Mouse (Mus musculus) frontal cortex, postnatal 36 days (tissue): ENCODE results near the gene Wipf1.
"Not testable (repeated sequence)": the region's sequence is repeated elsewhere in the genome, so short reads cannot be mapped to it uniquely, and the experiment has no call there.

Experiments
- DNase-seq, 2 experiments: peaks; one replicate each; pipeline ENCODE4 v3.0.0; 2022; ENCODE audit warnings: low spot score in 2 of 2

Wipf1 gene

DNA sequence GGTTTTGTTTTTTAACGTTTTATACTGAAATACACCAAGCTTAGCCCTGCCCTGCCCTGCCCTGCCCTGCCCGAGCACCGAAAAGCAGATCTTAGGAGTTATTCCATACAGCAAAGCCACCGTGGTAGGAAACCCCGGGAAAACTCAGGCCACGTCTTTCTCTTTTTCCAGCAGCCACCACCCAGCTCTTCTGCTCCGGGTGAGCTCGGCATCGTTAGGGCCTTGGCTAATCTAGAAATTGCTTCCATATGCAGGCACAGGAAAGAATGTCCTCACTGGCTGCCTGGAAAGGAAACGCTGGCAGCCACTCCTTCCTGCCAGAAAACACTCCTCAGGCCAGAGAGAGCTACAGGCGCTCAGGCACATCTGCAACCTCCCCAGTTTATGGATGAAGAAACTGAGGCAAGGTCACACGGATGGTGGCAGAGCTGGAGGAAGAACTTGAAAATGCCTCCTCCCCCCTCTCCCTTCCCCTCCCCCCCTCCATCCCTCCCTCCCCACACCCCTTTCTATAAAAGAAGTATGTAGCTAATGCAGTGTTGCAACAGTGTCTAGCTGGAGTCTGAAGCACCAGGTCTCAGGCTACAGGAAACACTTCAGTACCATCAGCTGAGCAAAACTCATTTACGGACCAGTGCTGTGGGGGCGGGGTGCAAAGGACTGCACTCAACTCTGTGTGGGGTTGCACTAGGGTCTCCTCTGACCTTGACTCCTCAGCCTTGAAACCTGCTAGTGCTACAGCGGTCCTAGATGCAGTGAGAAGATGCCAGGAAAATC, 20.1 kb downstream of the Wipf1 start:
- no peak for DNase-seq

DNA sequence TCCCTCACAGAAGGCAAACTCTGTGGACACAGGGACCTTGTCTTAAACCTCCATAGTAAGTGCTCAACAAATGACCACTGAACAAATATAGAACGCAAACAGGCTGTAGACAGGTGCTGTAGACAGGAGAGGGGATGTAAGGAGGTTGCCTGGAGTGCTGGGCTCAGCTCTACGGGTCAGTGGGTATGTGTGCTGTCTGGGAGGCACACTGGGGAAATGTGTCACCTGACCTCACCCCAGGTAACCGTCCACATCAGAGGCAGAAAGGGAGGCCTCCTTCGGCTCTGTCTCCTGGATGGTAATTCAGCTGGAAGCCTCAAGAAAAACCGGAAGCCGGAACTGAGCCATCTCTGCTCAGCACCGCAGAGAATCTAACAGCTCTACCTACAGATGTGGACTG, 21.6 kb downstream of the Wipf1 start:
- DNase-seq = no peak

DNA sequence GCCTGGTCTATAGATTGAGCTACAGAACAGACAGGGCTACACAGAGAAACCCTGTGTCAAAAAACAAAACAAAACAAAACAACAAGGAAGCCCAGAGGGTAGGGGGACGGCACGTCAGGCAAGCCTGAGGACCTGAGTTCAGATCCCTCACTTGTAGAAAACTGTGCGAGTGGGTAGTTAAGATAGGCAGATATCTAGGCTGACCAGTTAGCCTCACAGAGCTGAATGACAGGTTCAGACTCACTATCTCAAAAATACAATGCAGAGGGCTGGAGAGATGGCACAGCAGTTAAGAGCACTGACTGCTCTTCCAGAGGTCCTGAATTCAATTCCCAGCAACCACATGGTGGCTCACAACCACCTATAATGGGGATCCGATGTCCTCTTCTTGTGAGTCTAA, 23.2 kb downstream of the Wipf1 start:
- not testable (repeated sequence) for DNase-seq

DNA sequence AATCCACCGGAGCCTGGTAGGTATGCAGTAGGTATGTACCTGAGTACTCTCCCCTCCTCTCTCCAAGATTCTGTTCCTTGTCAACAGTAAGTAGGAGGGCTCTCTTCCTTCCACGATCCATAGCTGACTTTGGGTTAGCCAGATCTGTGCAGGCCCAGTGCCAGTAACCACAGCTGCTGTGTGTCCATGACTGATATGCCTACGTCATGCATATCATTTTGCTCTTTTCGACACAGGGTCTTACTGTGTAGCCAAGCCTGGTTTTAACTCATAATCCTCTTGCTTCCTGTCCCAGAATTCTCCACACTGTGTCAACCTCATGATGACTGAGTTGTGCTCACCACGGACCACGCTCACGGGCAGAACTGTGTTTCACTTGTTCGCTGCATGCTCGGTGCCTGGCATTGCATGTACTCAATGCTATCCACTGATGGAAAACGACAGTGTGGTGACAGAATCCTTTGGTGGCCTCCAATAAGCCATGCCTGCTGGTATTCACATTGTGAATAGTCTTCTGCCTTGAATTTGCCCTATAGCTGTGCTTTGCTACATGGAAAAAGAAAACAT, 26.6 kb downstream of the Wipf1 start:
- no peak for DNase-seq

DNA sequence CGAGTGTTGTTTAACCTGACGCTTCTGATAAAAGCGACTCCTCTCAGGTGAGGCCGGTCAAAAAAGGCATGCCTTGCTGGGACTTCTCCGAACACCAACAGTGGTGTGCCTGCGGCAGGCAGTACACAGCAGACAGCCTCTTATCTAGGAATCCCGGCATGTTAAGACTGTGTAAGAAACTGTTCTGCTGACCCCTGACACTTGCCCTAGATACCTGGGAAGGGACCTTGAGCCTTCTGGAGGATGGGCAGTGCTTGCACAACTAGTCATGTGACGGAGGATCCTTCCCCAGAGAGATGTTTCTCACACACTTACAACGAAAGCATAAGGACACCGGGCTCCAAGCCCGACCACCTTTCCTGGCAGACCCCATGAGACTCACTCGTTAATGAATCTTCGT, 28.7 kb downstream of the Wipf1 start:
- no peak for DNase-seq

DNA sequence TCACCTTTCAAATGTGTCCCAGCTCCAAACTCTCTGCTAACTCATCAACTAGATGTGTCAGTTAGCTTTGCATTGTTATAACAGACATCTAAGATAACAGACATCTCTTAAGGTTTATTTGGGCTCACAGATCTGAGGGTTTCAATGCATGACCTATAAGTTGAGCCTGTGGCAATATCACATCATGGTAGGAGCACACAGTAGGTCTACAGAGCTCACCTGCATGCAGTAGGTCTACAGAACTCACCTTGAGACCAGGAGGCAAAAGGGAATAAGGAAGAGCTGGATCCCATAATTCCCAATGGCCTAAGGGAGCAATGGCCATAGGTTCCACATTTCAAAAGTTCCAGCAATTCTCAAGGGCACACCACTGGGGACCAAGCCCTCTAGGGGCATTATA, 31.2 kb downstream of the Wipf1 start:
- DNase-seq = no peak

DNA sequence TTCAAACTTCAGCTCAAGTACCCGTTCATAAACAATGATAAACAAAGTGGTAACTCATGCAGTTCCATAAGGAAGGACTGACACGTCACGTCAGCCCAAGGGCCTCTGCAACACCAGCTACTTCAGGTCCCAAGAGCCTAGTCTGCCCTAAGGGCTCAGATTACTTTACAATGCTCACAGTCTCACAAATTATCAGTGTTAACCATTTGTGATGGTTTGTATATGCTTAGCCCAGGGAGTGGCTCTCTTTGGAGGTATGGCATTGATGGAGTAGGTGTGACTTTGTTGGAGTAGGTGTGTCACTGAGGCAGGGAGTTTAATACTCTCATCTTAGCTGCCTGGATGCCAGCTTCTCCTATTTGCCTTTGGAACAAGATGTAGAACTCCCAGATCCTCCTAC, 32.0 kb downstream of the Wipf1 start:
- no peak for DNase-seq

DNA sequence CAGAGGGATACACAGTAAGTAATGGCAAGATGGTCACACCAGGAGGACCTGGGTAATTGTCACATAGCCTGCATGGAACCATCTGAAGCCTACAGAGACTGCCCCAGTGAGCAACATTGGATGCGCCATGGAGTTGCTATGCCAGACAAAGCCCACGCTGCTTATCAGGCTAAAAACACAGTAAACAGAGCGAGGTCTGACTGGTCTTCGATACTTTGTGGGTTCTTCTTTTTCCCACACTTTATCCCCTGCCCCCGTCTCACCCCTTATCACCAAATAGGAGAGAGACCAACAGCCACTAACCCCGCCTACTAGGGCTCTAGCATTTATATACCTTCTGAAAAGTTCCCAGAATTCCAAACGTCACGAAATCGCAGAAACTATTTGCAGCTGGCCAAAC, 32.6 kb downstream of the Wipf1 start:
- DNase-seq = no peak

DNA sequence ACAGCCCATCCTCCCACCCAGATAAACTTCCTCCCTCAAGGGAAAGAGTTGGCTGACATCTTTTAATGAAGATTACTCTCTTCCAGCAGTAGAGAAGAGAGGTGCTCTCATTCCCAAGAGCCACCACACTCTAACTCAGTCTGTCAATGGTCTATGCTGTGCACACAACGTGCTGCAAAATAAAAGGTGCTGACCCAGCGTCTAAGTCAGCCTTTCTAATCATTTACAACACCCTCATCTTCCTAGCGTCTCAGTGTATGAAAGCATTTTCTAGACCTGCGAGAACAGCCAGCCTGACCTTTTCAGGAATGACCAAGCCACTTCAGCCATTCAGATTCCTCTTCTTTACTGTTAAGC, 33.2 kb downstream of the Wipf1 start:
- no peak for DNase-seq

DNA sequence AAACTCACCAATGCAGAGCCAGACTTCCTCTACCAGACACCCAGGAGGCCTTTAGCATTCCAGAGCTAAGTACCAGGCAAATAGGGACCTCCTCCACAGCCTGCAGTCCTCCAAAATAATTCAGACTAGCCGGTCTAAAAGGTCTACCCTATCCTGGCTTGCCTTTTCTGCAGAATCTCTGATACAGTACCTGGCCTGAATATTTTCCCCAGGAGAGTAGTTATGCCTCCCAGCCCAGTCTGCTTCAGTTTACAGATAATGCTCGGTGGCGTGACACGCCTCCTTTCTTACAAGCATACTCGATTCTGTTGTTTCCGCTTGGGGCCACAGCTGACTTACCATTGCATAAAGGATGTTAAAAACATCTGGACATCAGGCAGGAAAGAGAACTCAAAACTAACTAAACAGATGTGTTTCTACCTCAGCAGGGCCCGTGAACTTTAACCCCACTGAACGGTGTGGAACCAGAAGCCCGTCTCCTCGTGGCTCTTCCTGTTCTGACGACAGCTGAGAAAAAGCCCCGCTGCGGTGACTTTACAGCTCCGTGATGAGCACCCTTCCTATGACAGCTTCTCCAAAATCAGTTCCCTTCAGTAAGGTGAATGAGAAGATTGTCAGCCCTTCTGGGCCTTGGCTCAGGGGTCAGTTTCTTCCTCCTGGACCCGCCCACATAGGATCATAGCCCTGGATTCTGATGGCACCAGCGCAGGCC, 33.8 kb downstream of the Wipf1 start:
- no peak for DNase-seq

DNA sequence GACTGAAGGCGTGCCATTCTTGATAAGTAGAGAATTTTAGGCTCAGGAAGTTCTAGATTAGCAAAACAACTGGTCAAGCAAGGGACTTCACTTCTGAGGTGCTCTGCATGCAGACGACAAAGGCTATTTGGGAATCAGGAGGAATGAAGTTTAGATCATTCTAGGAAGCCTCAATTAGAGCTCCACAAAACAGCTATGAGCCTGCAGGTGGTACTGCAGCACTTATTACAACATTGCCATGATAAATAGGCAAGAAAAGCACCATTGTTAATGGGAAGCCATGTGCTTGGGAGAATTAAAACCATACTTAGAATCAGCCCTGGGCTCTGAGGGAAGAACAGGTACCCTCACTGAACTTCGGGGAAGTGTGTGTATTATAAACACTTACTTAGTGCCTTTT, 36.0 kb downstream of the Wipf1 start:
- no peak for DNase-seq

DNA sequence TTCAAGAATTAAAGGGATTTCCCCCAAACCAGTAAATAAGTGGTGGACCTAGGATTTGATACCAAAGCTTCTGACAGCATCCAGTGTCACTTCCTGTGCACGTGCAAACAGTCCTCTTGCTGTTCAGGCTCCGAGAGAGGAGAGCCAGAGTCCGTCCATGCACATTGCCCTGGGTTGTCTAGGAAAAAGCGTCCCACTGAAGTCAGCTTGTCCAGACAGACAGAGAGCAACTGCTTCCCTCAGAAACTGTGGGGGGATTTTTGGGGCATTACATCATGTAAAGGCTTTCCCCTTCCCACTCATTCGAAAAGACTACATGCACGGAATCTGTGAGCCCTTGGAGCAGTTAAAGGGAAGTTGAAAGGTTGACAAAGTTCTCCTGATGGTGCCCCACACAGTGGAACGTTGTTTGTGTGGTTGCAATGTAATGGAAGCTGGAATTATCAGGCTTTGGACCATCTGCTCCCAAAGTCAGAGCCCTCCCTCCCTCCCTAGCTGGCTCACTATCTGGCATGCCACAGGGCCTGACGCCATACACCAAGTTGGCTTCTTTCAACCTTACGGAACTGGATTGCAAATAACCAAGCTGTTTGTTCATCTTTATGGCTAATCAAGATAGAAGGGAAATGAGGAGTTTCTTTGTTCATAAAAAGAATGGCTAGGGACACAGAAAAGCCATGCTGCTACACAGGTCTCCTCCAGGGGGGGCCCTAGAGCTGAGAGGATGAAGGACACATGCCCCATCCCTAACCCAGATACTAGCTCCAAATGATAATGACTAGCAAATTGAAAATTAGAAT, 37.9 kb downstream of the Wipf1 start:
- DNase-seq = no peak

DNA sequence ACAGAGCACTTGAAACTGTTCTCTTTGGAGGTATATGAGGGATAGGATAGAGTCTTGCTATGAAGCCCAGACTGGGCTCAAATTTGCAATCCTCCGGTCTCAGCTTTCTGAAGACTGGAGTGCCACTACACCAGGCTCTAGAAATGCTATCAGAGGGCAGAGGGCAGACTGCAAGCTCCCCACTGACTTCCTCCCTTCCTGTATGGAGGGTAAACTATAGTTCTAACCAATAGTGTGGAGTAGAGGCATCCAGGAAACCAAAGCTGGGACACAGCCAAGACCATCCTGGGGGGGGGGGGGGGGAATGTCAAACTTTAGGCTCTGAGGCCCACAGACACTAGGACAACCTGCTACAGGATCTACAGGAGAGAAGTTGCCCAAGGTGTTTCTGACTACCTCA, 39.1 kb downstream of the Wipf1 start:
- no peak for DNase-seq

DNA sequence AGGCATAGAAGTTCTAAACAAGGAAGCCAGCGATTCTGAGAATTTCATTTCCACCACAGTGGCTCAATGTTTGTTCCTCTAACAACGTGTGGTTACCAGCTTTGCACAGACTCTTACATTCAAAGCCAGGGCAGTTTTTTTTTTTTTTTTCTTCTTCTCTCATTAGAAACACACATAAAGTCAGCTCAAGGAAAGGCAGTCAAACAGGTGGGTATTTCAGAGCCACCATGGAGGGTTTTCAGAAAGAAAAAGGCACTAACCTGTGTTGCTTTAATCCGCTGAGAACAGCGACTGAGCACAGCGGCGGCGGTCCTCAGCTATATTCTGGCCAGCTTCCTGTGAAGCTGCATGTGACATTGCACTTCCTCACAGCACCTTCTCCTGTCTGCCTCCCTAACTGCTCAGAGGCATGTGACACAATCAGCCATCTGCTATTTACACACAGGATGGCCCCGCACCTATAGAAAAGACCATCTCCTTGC, 43.4 kb downstream of the Wipf1 start:
- no peak for DNase-seq

DNA sequence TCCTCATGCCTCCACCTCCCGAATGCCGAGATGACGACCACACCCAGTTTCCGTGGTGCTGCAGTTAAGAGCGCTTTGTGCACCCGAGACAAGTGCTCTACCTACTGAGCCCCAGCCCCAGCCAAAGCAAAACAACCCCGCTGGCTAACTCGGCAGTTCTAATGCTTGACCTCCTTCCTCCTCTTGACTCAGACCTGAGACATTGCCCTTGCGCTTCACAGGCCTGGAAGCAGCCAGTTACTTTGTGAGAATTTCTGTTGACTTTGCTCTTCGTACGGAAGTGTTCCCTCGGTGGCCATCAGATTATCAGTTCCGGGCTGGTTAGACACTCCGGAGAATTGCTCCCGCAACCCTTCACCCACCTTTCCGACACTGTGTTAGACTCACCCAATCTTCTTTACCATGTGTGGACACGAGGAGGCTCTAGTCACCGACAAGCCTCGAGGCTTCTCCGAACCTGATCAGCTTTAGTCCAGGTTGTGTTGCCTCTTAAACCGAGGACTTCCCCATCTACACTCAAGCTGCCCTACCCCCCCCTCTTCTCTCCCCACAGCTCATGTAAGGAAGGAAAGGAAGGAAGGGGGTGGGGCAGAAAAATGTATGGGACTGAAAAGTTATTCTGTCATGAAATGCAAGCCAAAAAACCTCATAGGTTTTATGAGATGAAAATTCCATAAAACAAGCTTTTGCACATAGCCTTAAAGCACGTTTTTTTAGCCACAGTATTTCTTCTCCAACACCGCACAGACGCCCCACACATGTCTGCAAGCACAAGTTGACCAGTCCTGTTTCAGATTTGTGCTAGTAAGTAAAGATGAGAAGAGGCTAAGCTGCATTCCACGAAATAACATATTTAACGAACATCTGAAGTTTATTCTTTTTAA, 44.1 kb downstream of the Wipf1 start:
- DNase-seq = no peak

DNA sequence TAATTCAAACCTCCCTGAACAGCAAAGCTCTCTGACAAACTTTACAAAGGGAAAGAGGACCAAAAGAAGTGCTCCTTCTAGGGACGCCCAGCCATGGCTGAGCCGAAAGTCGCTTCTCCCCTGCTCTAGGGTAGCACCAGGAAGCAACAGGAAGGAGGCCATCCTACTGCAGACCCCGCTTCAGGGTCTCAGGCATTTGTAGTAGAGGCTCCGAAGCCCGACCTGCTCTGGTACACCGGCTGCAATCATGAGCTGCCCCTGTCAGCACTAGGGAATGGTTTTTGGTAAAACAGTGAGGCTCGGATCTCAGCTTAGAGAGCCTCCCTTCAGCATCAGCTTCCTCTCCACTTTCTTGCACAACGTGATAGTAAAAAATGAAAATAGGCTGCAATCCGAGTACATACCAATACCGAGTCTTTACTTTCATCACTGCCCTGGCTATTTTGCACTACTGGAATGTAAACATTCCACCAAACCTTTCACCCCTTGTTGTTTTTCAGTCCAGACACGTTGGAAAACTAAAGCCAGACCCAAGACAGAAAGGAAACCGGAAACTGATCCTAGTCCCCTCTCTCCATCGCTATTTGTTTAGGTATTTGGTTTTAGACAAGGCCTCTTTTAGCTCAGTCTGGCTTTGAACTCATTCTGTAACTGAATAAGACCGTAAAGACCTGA, 44.8 kb downstream of the Wipf1 start:
- DNase-seq = no peak

DNA sequence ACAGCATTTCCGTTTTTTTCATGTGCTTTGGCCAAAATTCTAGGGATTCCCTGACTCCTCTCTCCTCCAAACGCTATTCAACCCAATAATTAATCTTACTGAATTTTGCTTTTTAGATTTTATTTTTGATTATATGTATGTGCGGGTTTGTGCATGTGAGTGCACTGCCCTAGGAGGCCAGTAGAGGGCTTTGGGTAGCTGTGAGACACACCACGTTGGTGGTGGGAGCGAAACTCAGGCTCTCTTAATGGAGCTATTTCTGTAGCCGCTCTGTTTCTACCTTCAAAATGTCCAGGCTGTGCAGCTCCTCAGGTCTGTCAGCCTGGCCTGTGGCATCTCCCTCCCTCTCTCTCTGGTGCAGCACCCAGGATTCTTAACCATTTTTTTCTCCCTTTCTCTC, 50.7 kb downstream of the Wipf1 start:
- DNase-seq = no peak

DNA sequence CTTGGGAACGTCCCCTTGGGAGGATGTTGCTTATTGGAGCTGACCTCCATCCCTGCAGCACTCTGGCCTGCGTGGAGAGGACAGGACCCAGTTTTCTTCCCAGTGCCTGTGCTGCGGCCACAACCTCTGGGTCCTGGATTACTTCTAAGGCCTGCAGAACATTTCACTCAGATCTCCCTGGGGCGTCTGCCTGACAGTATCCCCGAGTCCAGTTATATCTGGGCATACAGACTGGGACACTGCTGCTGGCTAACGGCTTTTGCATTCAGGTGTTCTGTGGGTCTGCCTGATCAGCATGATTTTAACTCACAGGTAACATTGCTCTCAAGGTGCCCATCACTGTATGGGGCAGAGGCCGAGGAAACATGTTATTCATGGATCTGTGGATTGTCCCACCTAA, 52.0 kb downstream of the Wipf1 start:
- no peak for DNase-seq

DNA sequence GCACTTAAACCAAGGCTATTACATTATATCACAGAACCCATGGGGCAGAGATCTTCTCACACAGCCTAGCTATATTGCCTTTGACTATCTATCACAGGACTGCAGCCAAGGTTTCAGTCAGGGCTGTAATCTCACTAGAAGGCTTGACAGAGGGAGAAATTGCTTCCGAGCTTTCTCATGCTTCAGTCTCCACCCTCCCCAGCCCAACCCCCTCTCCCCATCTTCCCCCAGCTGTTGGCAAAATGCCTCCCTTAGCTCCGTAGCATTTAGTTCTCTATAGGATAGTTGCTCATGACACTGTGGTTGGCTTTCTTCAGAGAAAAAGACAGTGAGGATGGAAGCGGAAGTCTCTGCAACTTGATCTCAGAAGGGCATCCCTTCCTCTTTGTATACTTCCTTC, 54.0 kb downstream of the Wipf1 start:
- DNase-seq = no peak

DNA sequence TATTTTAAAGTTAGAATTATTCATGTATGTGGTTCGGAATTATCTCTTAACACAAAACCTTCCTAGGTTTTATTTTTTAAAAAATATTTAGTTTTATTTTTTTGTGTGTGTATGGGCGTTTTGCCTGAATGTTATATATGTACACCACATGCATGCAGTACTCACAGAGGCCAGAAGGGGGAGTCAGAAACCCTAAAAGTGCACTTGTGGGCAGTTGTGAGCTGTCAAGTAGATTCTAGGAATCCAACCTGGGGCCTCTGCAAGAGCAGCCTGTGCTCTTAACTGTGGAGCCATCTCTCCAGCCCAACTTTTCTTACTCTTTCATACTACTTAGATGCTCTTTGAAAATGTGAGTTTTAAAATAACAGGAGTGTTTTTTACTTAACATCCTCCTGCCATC, 57.4 kb downstream of the Wipf1 start:
- DNase-seq = no peak

DNA sequence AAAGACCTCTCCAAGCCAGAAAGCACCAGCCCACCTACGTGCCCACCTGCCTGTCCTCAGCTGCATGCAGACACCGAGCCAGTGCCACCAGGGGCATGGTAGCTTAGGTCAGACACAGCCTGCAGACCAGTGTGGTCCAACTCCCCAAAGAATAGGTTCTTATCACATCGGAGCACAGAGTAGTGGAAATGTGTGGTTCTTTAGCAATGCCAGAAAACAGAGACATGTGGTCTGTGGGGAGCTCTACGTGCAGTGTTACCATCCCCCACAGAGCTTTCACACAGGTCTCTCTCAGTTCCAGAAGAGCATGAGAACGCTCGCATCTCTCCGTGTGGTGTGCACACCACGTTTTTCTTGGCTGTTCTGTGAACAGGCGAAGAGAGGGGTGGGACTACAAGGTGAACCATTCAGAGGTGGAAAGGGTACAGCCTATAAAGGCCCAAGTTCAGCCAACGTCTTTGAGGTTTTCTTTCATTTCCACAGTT, 59.3 kb downstream of the Wipf1 start:
- no peak for DNase-seq
